Mouse (Mus musculus): ENCODE data around the gene 2900026A02Rik.
A peak's percentile ranks its signal among the peaks of the same experiment; 100 is the strongest.

2900026A02Rik gene

GRCm38 (mm10) chr5:113174916-113175692, 45.9 kb downstream of the 2900026A02Rik start:
- DNase-seq (ENCODE audit: low read depth, low spot score): peak; percentile 53

GRCm38 (mm10) chr5:113173318-113173717, 47.7 kb downstream of the 2900026A02Rik start:
- DNase-seq (ENCODE audit: low read depth, low spot score): peak; percentile 77

DNA sequence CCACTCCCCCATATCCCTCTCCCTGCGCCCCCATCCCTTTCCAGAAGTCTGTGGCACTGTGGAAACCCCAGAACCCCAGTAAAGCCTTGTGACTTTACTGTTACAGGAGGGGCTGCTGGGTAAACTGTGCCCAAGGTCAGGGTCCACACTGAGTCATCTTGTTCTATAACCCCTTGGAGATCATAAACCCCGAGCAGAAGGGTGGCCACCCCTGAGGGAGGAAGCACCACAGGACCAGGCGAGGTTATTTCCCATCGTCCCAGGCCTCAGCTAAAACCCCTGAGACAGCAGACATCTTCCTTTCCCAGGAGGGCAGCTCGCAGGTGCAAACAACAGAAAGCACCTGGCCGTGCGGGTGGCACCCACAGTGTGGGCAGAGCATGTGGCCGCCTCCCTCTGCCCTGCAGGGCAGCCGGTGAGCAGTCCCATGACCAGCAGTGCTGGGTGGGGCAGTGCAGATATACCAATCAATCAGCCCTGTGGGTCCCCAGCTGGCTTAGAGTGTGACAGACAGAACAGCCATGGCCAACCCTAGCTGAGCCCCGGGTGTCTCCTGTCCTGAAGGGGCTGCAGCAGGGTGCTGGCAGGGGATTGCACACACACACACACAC, 49.0 kb downstream of the 2900026A02Rik start:
- DNase-seq (ENCODE audit: low read depth, low spot score): no peak

DNA sequence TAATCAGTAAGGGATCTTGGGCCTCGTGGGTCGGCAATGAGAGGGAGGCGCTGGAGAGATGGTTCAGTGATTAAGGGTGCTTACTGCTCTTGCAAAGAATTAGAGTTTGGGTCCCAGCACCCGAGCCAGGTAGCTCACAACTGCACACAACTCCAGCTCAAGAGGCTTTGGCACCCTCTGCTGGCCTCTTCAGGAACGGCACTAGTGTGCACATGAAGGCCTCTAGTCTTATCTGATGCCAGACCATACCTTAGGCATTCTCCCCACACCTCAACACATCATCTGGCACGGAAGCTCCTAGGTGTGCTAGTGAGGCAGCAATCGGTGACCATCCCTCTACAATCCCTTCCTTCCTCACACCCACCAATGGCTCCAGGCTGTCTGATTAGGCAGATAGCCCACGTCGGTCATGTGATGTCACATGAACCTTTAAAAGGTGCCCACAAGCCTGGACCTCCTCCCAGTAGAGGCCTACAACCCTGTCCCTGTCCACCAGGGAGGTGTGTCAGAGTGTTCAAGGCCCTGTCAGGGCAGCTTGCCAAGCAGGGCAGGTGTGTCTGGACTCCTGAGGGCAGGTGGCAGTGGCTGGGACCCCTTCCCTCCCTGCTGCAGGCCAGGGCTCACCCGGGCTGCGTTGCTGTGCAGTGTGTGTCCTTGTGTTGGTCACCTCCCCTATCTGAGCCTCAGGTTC, 50.8 kb downstream of the 2900026A02Rik start:
- peak; percentile 52 for DNase-seq (ENCODE audit: low read depth, low spot score)

DNA sequence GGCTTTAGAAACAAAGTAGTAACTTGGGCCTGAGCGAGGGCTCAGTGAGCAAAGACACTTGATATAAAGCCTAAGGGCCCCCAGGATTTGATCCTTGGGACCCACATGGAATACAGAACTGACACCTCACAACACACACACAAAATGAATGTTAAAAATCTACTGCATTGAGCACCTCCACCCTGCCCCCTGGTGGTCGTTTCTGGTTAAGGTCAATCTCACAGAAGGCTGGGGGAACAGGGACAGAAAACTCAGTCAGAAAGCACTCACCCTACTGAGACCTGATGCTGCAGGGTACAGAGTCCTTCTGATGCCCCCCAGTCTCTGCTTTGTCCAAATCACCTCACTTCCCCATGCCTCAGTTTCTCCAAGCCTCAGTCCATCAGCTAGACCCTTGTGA, 53.3 kb downstream of the 2900026A02Rik start:
- DNase-seq (ENCODE audit: low read depth, low spot score): peak; percentile 67

- DNase-seq (ENCODE audit: low read depth, low spot score): peak; percentile 37
These were observed 55.6 kb downstream of the 2900026A02Rik start for GRCm38 (mm10) chr5:113165481-113165880.

DNA sequence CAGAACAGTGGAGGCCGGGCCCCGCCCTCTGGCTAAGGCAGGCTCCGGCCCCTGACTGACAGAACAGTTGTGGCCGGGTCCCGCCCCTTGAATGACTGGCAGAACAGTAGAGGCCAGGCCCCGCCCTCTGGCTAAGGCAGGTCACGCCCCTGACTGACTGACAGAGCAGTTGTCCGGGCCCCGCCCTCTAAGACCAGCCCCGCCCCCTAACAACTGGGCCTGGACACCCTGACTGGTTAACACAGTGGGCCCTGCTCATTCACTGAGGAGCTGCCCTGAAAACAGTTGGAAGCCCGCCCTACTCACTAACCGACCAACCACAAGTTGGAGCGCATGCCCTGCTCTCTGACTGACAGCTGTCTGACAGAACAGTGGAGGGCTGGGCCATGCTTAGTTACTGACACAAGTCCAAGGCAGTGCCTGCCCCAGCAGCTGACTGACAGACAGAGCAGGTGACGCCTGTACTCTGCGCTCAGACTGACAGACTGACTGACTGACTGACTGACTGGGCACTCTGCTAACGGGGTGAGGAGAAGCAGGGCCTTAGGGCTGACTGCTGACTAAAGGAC, 56.1 kb downstream of the 2900026A02Rik start:
- DNase-seq (ENCODE audit: low read depth, low spot score): peak; percentile 64

GRCm38 (mm10) chr5:113164448-113164847, 56.6 kb downstream of the 2900026A02Rik start:
- DNase-seq (ENCODE audit: low read depth, low spot score): peak; percentile 28

DNA sequence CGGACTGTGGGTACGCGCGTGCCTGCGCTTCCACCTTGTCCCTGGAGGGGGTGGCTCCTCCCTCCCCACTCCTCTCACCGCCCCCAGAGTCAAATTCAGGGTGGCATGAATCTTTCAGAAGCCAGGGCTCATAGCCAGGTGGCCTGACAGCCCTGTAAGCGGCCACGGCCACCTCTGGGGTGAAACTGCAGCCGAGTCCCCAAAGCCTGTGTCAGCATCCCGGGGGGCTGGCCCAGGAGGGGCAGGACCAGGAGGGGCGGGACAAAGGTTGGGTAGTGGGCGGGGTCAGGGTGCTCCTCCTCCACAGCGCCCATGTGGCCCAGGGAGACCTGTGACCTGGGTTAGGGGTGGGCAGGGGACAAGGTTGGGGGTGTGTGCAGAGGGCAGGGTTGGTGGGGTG, 57.9 kb downstream of the 2900026A02Rik start:
- peak; percentile 24 for DNase-seq (ENCODE audit: low read depth, low spot score)

DNA sequence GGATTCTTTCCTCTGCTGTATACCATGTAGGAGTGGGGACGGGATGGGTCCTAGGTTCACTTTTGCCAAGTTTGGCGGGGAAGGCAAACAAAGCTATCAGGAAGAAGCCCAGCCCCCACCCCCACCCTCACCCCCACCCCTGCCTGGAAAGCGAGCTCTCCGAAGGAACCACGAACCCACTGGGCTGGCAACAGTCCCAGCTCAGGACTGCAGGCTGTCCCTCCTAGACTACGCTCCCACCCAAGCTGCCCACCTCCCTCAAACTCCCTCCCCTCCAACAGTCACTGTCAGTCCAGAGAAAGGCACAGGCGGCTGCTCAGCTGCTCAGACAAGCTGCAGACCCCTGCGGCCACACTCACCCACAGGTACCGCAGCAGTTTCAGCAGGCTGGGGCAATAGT, 58.3 kb downstream of the 2900026A02Rik start:
- no peak for DNase-seq (ENCODE audit: low read depth, low spot score)

- no peak for DNase-seq (ENCODE audit: low read depth, low spot score)
These were observed 59.5 kb downstream of the 2900026A02Rik start for GRCm38 (mm10) chr5:113161576-113161975.

DNA sequence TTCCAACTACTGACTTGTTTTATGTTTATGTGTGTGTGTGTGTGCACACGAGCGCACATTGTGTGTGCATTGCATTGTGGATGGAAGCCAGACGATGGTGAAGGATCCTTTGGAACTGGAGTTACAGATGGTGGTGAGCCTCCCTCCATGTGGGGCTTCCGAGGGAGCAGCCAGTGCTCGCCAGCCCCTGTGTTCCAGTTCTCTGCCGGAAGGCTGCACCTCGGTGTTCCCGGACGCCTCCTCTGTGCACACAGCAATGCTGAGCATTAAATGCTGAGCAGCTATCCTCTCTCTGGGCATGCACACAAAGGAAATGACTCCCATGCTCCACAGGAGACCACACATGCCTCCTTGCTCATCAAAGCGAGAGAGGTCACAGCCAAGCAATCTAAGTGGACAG, 60.7 kb downstream of the 2900026A02Rik start:
- no peak for DNase-seq (ENCODE audit: low read depth, low spot score)

GRCm38 (mm10) chr5:113158759-113159355, 62.2 kb downstream of the 2900026A02Rik start:
- DNase-seq (ENCODE audit: low read depth, low spot score): no peak

DNA sequence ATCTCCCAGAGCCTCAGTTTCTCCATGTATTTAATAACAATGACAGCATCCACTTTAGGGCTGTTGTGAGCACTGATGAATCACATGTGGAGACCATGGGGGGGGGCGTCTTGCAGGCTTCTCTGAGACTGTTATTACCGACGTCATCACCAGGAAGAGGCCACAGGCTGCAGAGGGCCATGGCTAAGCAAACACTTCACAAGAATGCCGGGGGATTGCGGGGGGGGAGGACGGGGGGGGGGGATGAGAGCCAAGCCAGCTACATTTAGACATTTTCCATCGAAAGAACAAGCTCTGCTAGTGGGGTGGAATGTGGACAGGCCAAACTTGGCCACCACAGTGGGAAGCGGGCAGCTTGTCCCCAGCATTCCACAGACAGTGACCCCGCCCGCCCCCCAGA, 63.4 kb downstream of the 2900026A02Rik start:
- no peak for DNase-seq (ENCODE audit: low read depth, low spot score)

GRCm38 (mm10) chr5:113157006-113157405, 64.0 kb downstream of the 2900026A02Rik start:
- DNase-seq (ENCODE audit: low read depth, low spot score): no peak

DNA sequence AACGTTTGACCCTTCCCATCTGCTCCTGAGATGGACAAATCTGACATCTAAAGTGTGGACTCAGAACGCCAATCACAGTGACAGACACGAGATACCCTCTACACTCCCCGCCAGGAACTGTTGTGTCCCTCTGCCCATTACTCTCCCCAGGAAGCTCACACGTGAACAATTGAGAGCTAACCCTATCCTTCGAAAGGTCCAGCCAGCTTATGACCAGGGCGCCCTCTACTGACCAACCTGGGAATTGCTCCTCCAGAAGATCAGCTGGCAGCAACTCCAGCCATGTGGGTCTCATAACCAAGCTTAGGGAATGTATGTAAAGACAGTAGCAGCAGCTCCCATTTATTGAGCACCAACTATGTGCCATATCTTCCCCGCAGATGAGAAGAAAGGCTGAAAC, 65.9 kb downstream of the 2900026A02Rik start:
- DNase-seq (ENCODE audit: low read depth, low spot score): peak; percentile 82

GRCm38 (mm10) chr5:113154441-113154840, 66.6 kb downstream of the 2900026A02Rik start:
- DNase-seq (ENCODE audit: low read depth, low spot score): no peak

GRCm38 (mm10) chr5:113153508-113153830, 67.6 kb downstream of the 2900026A02Rik start:
- DNase-seq (ENCODE audit: low read depth, low spot score): no peak

DNA sequence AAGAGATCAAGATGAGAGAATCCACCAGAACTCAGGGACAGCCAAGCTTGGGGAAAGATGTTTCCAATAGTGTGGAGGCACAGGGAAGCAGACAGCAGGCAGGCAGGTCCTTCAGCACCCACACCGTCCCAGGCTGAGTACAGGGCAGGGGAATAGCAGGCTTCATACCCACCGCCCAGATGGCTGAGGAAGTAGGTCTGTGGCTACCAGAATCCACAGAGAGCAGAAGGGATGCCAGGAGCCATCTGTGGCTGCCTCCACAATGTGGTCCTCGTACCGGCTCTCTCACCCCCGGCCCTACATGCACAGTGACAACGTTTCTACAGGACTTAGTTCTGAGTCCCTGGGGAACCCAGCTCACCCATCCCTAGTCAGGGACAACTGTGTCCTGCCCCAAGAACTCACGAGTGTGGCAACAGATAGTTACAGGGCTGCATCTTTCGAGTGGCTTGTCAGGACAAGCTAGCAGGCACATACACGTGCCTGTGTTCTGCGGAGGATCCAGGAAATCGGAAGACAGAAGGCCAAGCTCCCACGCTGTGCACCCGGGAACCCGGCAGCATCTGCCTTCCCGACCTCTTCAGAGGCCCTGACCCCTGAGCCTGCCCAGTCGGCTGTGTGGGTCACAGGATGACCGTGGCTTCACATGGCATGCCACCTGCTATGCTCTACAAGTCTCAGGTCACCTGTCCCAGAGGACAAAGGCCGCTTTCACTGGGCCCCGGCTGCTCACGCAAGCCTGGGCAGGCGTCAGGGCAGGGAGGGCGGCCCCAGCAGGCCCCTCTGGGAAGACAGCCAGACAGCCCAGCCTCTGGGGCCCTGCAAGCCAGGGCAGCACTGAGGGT, 68.2 kb downstream of the 2900026A02Rik start:
- DNase-seq (ENCODE audit: low read depth, low spot score): no peak

- no peak for DNase-seq (ENCODE audit: low read depth, low spot score)
These were observed 69.4 kb downstream of the 2900026A02Rik start for GRCm38 (mm10) chr5:113151554-113152103.
